Mouse (Mus musculus) left cerebral cortex, adult 11 months (tissue): ENCODE results near the gene Stard7.
"Not testable (repeated sequence)": the region's sequence is repeated elsewhere in the genome, so short reads cannot be mapped to it uniquely, and the experiment has no call there.

ENCODE experiments used
- DNase-seq: peaks from one replicate; pipeline ENCODE4 v3.0.0; 2022; ENCODE audit warnings: low spot score

The Stard7 gene

GRCm38 (mm10) chr2:127275551-127276320, 5.7 kb downstream of the Stard7 start:
- no peak for DNase-seq

- DNase-seq, result no peak
Observed at GRCm38 (mm10) chr2:127278162-127278561, 8.1 kb downstream of the Stard7 start.

GRCm38 (mm10) chr2:127292250-127292649, 22.2 kb downstream of the Stard7 start:
- no peak for DNase-seq

GRCm38 (mm10) chr2:127297001-127297805, 27.2 kb downstream of the Stard7 start:
- DNase-seq, result no peak

- DNase-seq, result no peak
Observed at GRCm38 (mm10) chr2:127298056-127298455, 28.0 kb downstream of the Stard7 start.

- DNase-seq, result no peak
Observed at GRCm38 (mm10) chr2:127300701-127301100, 30.7 kb downstream of the Stard7 start.

GRCm38 (mm10) chr2:127301883-127302282, 31.9 kb downstream of the Stard7 start:
- DNase-seq, result no peak

- DNase-seq, result not testable (repeated sequence)
Observed at GRCm38 (mm10) chr2:127304192-127304591, 34.2 kb downstream of the Stard7 start.

- no peak for DNase-seq
Observed at GRCm38 (mm10) chr2:127304609-127305210, 34.7 kb downstream of the Stard7 start.

GRCm38 (mm10) chr2:127306123-127306522, 36.1 kb downstream of the Stard7 start:
- no peak for DNase-seq

GRCm38 (mm10) chr2:127307179-127307578, 37.2 kb downstream of the Stard7 start:
- no peak for DNase-seq

GRCm38 (mm10) chr2:127308660-127309059, 38.6 kb downstream of the Stard7 start:
- no peak for DNase-seq

- no peak for DNase-seq
Observed at GRCm38 (mm10) chr2:127310246-127310645, 40.2 kb downstream of the Stard7 start.

- no peak for DNase-seq
Observed at GRCm38 (mm10) chr2:127310685-127311084, 40.7 kb downstream of the Stard7 start.

- DNase-seq, result no peak
Observed at GRCm38 (mm10) chr2:127311193-127311592, 41.2 kb downstream of the Stard7 start.

GRCm38 (mm10) chr2:127312801-127313200, 42.8 kb downstream of the Stard7 start:
- DNase-seq, result no peak

GRCm38 (mm10) chr2:127313878-127314277, 43.9 kb downstream of the Stard7 start:
- no peak for DNase-seq

- DNase-seq, result no peak
Observed at GRCm38 (mm10) chr2:127314467-127315154, 44.6 kb downstream of the Stard7 start.

GRCm38 (mm10) chr2:127315155-127315470, 45.1 kb downstream of the Stard7 start:
- no peak for DNase-seq

GRCm38 (mm10) chr2:127316431-127316830, 46.4 kb downstream of the Stard7 start:
- no peak for DNase-seq

- no peak for DNase-seq
Observed at GRCm38 (mm10) chr2:127318136-127318535, 48.1 kb downstream of the Stard7 start.

GRCm38 (mm10) chr2:127319071-127319470, 49.1 kb downstream of the Stard7 start:
- no peak for DNase-seq
